Mouse (Mus musculus) kidney, postnatal 0 days (tissue): ENCODE results near the gene Naa20. TPM values are rescaled to one million over a fixed set of nuclear protein-coding genes. Genes with fewer than 3 reads are reported as not detected.

Experiments used
- ATAC-seq: fragments of 200-750 bp; cut with Nextera tagmentation; replicated peaks from 2 replicates; pipeline ENCODE4 v1.8.0; 2017; ENCODE audit warnings: low read depth, moderate number of reproducible peaks, moderate TSS enrichment, moderate library complexity; ENCODE audit not compliant: low FRiP score
- DNase-seq: peaks from one replicate; pipeline ENCODE4 v3.0.0-alpha.2; 2016; ENCODE audit warnings: low spot score
- H3K27ac ChIP-seq: fragments of 300-500 bp; sonication (generic); 2 replicates; pipeline ENCODE4 v1.5.1; 2014; ENCODE audit warnings: mild to moderate bottlenecking
- H3K27me3 ChIP-seq: fragments of 300-500 bp; sonication (generic); 2 replicates; pipeline ENCODE4 v1.6.1; 2014; ENCODE audit warnings: low read length, mixed read lengths; ENCODE audit not compliant: insufficient read depth
- H3K36me3 ChIP-seq: fragments of 300-500 bp; sonication (generic); 2 replicates; pipeline ENCODE4 v1.6.1; 2014; ENCODE audit warnings: low read length, mixed read lengths; ENCODE audit not compliant: insufficient read depth
- H3K4me1 ChIP-seq: fragments of 300-500 bp; sonication (generic); replicated peaks from 2 replicates; pipeline ENCODE4 v1.6.1; 2014; ENCODE audit warnings: antibody characterized with exemption, low read length, mixed read lengths; ENCODE audit not compliant: insufficient read depth
- H3K4me2 ChIP-seq: fragments of 300-500 bp; sonication (generic); 2 replicates; pipeline ENCODE4 v1.6.1; 2014; ENCODE audit warnings: mild to moderate bottlenecking, low read length, moderate library complexity, mixed read lengths
- H3K4me3 ChIP-seq: fragments of 300-500 bp; sonication (generic); replicated peaks from 2 replicates; pipeline ENCODE4 v1.5.1; 2014; ENCODE audit warnings: low read depth, low read length
- H3K9ac ChIP-seq: fragments of 300-500 bp; sonication (generic); 2 replicates; pipeline ENCODE4 v1.6.1; 2014; ENCODE audit warnings: low read depth, low read length
- H3K9me3 ChIP-seq: fragments of 300-500 bp; sonication (generic); replicated peaks from 2 replicates; pipeline ENCODE4 v1.6.1; 2016; ENCODE audit warnings: low read length, inconsistent platforms, mixed read lengths
- CTCF ChIP-seq: IDR thresholded peaks from 2 replicates; pipeline ENCODE4 v1.5.1; 2016; ENCODE audit warnings: antibody characterized with exemption, low read depth, mild to moderate bottlenecking, moderate library complexity
- WGBS: fragments of 180-500 bp; shearing (Covaris S2); extraction: QIAGEN DNeasy Blood & Tissue Kit; methylation state at CpG from one replicate; pipeline ENCODE4 v1.1.7; 2014; 5-methylcytosine and 5-hydroxymethylcytosine counted together
- polyA plus RNA-seq: library from polyadenylated mRNA; unstranded; fragments of >200 nt; fragmentation: Nextera tagmentation; extraction: Ambion mirVana; gene quantifications from 2 replicates; pipeline ENCODE4 v1.2.1, GENCODE M21; 2015

Naa20 gene
- polyA plus RNA-seq, 1 experiment from 2014 or later, result 212 TPM

GRCm38 (mm10) chr2:145861193-145862123 is 40.4 kb upstream of the Naa20 start:
- ATAC-seq (no peak), DNase-seq (peak; percentile 19)
- Histone ChIP-seq H3K4me1 (peaks cover 21% of the 10 kb centered on the region), H3K4me3 (peak overlapping the region; percentile 20), H3K9me3 (no peaks in the 10 kb centered on the region), H3K9ac (peak overlapping the region; percentile 50), H3K4me2 (peak overlapping the region; percentile 45), H3K27me3 (no peaks in the 10 kb centered on the region), H3K36me3 (0 out of 2 replicates have a peak, but pooled peaks cover 4% of the 10 kb centered on the region), H3K27ac (peak overlapping the region; percentile 94)
- WGBS, result 53% methylated on average over 8 of the region's 8 CpGs
- no peak for TF ChIP-seq CTCF

DNA sequence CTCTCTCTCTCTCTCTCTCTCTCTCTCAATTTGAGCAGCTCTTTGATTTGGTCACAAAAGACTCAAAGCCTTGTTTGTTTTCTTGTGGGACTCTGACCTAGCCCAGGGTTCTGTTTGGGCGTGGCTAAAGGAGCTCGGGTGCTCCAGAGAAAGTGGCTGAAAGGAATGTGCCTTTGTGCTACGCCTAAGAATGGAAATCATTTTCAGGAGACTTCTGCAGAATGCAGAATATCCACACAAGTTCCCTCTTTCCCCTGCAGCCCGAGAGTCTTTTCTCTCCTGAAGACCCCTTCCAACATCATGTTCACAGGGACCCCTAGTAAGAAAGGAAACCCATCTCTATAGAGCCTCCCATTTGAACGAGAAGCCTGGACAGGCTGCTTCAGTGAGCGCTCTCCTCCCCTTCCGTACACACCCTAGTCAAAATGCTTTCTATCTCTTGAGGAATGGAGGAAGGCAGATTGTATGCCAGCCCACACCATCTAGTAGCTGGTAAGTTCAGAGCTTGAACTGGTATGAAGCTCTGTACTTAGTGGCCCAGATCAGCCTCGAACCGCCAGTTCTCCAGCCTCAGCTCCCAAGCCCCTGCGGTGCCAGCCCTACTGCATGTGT is 39.6 kb upstream of the Naa20 start:
- TF ChIP-seq CTCF, result no peak
- peak overlapping the region; percentile 94 for H3K27ac ChIP-seq
- H3K9ac ChIP-seq, result peak overlapping the region; percentile 36; the same call in 1 of the 2 replicates
- no peak for ATAC-seq
- peak; percentile 82 for DNase-seq
- peak overlapping the region; percentile 45 for H3K4me2 ChIP-seq
- H3K4me3 ChIP-seq, result peak overlapping the region; percentile 20
- WGBS, result 46% methylated on average over 10 of the region's 10 CpGs
- no peaks in the 10 kb centered on the region for H3K27me3 ChIP-seq
- H3K4me1 ChIP-seq, result peaks cover 21% of the 10 kb centered on the region
- H3K9me3 ChIP-seq, result no peaks in the 10 kb centered on the region
- H3K36me3 ChIP-seq, result 0 out of 2 replicates have a peak, but pooled peaks cover 6% of the 10 kb centered on the region

GRCm38 (mm10) chr2:145865344-145865743 is 36.6 kb upstream of the Naa20 start:
- ATAC-seq (no peak), DNase-seq (no peak)
- H3K9ac ChIP-seq, result no peak overlapping the region
- whole genome bisulfite sequencing, result 85% methylated on average over 3 of the region's 3 CpGs
- no peaks in the 10 kb centered on the region for H3K27me3 ChIP-seq
- no peak overlapping the region for H3K27ac ChIP-seq
- no peak overlapping the region for H3K4me2 ChIP-seq
- 0 out of 2 replicates have a peak, but pooled peaks cover 5% of the 10 kb centered on the region for H3K36me3 ChIP-seq
- no peak for TF ChIP-seq CTCF
- no peak overlapping the region for H3K4me3 ChIP-seq
- no peaks in the 10 kb centered on the region for H3K9me3 ChIP-seq
- H3K4me1 ChIP-seq, result peaks cover 12% of the 10 kb centered on the region

DNA sequence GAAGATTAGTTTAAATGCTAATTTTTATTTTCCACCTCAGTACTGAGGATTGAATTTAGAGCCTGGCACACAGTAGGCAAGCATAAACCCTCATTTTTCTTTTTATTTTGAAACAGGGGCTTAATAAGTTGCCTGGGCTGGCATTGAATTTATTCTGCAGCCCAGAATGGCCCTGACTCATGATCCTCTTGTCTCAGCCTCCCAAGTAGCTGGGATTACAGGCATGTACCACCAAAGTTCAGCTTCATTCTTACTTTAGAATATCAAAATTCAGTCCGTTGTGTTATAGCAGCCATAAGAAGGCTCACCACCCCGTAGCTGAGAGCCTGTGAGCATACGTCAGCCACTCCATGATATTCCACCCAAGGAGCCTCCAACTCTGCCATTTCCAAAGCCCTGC is 35.7 kb upstream of the Naa20 start:
- DNase-seq (no peak), ATAC-seq (no peak)
- H3K36me3 ChIP-seq, result 0 out of 2 replicates have a peak, but pooled peaks cover 5% of the 10 kb centered on the region
- no peak overlapping the region for H3K27ac ChIP-seq
- TF ChIP-seq CTCF, result no peak
- WGBS, result 99% methylated on average over 3 of the region's 3 CpGs
- no peak overlapping the region for H3K4me3 ChIP-seq
- H3K4me1 ChIP-seq, result peaks cover 9% of the 10 kb centered on the region
- no peak overlapping the region for H3K9ac ChIP-seq
- no peaks in the 10 kb centered on the region for H3K9me3 ChIP-seq
- H3K4me2 ChIP-seq, result no peak overlapping the region
- no peaks in the 10 kb centered on the region for H3K27me3 ChIP-seq

GRCm38 (mm10) chr2:145866695-145867449 is 35.0 kb upstream of the Naa20 start:
- TF ChIP-seq CTCF, result 0 out of 2 replicates have a peak, but pooled peaks have one; percentile 32
- peaks cover 2% of the 10 kb centered on the region for H3K4me1 ChIP-seq
- 0 out of 2 replicates have a peak, but pooled peaks cover 5% of the 10 kb centered on the region for H3K36me3 ChIP-seq
- no peak overlapping the region for H3K4me3 ChIP-seq
- no peak overlapping the region for H3K27ac ChIP-seq
- no peak overlapping the region for H3K4me2 ChIP-seq
- no peak for ATAC-seq
- 97% methylated on average over 11 of the region's 11 CpGs for WGBS
- H3K9ac ChIP-seq, result no peak overlapping the region
- H3K9me3 ChIP-seq, result no peaks in the 10 kb centered on the region
- no peak for DNase-seq
- no peaks in the 10 kb centered on the region for H3K27me3 ChIP-seq

- H3K27me3 ChIP-seq, result no peaks in the 10 kb centered on the region
- no peaks in the 10 kb centered on the region for H3K4me1 ChIP-seq
- peaks cover 7% of the 10 kb centered on the region; the same call in 1 of the 2 replicates for H3K36me3 ChIP-seq
- no peak overlapping the region for H3K4me2 ChIP-seq
- H3K4me3 ChIP-seq, result no peak overlapping the region
- H3K27ac ChIP-seq, result no peak overlapping the region
- 78% methylated on average over 4 of the region's 4 CpGs for WGBS
- no peak for ATAC-seq
- no peak for DNase-seq
- H3K9ac ChIP-seq, result no peak overlapping the region
- H3K9me3 ChIP-seq, result no peaks in the 10 kb centered on the region
- TF ChIP-seq CTCF, result no peak
These were observed 30.6 kb upstream of the Naa20 start for GRCm38 (mm10) chr2:145871308-145871707.
